Mouse (Mus musculus) cerebellum, postnatal 14 days (tissue): ENCODE measurements around the gene Gm3646.

ENCODE experiments used
- DNase-seq, 2 experiments: peaks; one replicate each; pipeline ENCODE4 v3.0.0; 2021; ENCODE audit warnings: mixed read lengths in 2 of 2

Gene Gm3646

DNA sequence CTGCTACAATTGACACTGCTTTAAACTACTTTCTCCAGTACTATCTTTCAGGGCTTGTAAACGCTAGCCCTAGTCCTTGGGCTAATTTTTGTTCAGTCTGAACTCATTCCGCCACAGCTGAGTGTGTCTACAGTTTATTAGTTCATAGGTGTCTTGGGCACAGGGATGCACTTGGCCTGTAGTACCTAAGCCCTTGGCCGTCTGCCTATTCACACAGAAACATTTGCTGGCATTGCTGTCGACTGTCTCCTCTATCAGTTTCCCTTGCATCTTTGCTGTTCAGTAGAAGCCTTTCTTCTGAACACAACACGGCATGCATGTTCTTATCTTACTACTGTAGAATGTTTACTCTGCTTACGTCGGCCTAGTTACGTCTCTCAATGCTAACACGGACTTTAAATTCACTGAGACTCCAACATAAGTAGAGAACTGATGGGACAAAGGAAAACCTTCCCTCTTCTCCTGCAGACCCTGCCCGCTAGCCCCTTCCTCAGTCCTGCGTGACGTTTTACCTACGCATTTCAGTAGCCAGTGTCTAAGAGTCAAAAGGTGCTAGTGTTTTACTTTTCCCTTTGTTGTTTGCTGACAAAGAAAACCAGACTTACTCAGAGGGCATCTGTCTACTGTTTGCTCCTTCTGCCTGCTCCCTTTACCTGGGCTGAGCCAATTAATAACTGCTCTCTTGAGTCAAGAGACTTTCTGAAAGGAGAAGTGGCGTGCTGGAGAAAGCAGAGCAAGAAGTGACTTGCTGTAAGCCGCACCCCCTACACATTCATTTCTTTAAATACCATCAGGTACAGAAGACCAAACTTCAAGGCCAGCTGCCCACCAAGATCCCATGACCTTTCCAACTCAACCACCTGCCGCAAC is 25.8 kb downstream of the Gm3646 start:
- DNase-seq, result peak; percentile 59 to 79

DNA sequence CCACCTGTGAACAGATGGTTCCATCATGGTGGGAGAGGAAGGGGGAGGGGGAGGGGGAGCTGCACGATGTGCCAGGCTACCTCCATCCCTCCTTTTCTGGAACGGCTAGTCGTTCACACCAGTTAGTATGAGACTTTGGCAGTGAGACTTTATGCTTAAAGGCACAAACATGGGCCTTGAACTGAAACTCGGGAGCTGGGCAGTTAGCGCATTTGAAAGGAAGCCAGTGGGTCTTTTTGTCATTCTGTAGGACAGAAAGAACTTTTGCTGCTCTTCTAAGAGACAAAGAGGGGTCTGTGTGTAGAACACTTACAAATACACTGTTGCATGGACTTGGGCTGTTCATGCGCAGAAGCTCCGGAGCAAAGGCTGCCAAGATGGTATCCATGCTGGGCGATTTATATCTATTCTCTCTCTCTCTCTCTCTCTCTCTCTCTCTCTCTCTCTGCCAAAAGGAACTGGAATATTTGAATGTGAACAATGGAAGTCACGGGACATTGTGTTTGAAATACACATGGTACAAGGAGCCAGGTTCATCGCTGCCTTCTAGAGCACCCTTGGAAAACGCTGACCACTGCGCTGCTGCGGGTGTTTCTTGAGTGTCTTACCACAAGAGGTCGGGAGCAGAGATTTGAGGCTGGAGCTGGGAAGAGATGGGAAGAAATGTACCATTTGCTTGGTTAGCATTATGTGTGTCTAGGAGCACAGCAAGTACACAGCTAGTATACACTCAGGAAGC is 31.0 kb downstream of the Gm3646 start:
- DNase-seq, result peak; percentile 79 to 81

DNA sequence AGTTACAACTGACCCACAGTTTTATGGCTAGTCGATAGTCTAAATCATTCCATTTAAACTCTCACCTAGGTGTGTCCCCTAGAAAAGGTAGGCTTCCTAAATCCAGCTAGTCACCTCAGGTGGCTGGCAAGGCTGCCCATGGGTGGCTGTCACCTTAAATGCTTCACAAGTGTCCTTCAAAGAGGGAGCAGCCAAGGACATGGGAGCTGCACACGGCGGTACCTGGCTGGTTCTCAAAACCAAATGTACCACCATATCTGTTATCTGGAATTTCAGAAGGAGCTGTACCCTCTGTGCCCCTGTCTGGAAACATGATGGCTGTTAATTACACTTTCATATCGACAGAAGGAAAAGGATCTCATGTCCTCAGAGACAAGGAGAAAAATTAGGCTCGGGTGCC is 31.6 kb downstream of the Gm3646 start:
- DNase-seq, result peak; percentile 66 to 72

DNA sequence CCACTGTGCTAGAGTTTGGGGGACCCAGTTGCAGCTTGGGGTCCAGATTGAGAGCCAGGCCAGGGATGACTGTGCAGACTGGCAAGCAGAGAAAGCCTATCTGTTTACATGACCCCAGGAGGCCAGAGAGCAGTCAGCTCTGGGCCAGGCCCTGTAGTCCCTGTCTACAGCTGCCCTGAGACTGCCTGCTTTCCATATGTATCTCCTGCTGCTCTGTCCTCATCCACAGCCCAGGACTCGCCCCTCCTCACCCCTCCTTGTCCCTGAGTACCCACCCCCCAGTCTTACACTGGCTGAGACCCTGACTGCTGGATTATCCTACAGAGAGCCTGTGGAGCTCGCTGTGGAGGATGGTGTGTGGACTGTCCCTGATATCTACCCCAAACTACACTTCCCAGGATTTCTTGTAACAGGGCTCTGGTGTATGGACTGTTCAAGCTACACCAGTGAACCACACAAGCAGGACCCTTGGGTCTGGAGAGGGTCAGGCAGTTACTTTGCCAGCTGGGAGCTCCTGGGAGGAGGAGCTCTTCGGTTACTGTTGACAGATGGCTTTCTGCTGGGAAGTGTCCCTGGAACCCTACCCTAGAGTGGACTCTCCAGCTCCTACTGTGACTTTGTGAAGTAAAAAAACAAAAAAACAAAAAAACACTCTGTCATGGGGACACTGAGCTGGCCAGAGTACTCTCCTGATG is 32.6 kb downstream of the Gm3646 start:
- peak; percentile 50 to 60 for DNase-seq

DNA sequence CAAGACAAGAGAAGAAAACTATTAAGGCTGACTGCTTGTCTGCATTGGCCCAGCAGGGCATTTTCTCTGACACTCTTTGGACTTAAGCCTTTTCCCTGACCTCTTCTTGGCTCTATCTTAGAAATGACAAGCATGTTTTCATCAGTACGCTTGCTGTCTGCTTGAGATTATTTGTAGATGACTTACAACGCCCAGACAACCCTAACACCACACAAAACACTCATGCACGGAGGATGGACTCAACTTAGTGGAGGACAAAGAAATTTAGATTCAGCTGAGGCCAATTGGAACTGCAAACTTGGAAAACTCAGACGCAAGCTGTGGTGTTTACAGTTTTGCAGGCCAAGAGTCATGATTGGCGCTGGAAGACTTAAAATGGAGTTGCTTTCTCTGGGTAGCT is 34.7 kb downstream of the Gm3646 start:
- DNase-seq, result no peak

DNA sequence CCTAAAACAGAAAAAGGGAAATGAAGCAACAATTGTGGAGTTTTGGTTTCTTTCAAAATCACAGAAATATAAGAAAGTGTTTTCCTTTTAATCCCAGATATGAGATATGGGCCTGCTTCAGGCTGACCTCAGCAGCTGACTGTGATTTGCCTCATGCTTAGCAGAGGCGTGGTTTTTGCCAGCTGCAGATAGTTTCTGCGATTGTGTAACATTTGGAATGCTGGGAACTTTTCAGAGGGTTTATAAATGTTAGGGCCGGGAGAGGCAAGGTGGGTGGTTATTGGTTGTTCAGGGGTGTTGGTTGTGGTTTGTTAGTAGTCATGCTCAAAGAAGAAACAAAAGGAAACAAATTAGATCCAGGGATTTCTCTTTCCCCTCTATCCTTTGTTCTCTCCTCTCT is 37.1 kb downstream of the Gm3646 start:
- no peak for DNase-seq

DNA sequence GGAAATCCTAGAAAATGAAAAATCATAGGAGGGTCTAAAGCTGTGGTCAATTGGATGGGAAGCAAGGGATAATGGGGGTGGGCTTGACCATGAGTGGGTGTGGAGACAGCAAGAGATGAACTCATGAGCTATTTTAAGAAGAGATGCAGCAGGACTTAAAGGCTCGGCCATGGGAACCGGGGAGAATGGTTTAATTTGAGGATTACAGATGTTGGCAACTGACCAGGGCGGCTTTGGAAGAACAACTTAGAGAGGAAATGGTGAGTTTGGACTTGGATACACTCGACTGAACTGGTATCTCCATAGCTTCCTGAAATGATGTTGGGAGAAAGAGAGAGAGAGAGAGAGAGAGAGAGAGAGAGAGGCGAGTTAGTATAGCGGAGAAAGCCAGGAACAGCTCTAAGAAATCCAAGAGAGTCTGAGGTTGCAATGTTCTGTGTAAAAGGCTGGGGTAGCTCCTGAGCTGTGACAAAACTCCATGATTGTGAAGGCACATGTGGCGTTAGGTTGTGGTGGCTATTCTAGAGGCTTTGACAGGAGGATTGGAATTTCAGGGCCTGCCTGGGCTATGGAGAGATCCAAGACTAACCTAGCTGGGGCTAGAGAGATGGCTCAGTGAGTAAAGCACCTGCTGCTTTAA is 39.2 kb downstream of the Gm3646 start:
- DNase-seq, result no peak

DNA sequence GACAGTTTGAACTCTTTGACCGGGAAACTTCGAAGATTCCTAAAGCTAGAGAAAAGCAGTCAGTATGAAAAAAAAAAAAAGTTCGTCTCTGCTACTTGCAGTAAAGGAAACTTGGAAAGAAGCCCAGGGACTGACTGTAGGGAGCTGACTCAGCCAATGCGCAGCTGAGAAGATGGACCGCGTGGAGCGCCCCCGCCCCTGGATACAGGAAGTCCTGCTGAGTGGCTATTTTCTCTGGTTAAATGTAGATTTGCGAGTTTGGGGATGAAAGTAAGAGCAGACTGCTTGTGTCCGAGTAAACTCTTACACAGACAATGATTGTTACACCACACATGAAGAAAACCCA is 43.1 kb downstream of the Gm3646 start:
- DNase-seq, result peak; percentile 37 to 48

DNA sequence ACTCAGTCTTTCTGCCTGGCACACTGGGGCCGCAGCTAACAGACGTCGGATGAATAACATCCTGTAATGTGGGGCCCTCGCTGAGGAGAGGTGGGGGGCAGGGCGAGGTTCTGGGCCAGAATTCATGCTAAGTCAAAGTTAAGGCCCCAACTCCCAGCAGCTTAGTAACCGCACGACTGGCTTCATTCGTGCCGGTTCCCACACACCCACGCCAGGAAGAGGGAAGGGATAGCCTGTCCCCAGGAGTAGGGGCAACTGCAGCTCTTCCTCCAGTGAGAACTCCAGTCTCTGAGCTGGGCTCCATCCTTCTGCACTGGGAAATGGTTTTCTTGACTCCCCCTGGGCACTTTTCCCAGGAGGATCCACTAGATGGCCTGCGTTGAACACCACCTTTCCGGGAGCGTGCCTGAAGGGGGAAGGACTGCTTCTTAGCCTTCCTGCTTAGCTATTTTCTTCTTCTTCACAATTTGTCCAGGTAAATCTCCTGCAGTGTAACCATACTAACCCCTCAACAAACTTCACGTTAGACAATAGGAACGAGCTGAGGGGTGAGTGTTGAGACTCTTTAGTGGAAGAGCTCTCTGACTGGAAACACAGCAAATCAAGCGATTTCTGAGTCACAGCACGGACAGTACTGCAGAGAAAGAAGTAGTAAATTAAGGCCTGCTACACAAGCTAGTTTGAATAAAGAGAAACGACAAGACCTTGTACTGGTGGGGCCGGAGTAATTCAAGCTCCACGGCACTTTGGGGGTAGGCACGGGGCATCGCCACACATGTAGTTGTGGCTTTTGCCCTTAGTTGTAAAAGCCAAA is 43.7 kb downstream of the Gm3646 start:
- DNase-seq, result peak; percentile 79 to 82

DNA sequence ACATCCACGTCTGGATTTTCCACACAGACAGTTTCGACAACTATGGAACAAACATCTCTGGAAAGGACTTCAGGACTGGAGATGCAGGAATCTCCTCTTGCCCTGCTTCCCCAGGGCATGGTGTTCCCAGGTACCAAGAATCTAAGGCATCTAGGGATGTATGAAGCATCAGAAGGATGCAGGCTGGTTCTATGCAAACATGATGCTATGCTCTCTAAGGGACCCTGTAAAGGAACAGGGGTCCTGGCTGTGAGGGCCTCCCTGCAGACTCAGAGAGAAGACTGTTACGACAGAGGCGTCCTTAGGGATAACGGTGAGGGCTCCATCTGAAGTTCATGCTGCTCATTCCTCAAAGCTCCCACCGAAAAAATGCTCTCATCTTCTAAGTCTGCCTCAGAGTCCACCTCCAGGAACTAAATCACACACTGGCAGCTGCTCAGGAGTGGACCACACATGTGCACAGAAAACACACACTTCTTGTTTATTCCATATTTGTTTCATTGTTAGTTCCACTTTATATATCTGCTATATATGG is 44.9 kb downstream of the Gm3646 start:
- DNase-seq, result no peak

DNA sequence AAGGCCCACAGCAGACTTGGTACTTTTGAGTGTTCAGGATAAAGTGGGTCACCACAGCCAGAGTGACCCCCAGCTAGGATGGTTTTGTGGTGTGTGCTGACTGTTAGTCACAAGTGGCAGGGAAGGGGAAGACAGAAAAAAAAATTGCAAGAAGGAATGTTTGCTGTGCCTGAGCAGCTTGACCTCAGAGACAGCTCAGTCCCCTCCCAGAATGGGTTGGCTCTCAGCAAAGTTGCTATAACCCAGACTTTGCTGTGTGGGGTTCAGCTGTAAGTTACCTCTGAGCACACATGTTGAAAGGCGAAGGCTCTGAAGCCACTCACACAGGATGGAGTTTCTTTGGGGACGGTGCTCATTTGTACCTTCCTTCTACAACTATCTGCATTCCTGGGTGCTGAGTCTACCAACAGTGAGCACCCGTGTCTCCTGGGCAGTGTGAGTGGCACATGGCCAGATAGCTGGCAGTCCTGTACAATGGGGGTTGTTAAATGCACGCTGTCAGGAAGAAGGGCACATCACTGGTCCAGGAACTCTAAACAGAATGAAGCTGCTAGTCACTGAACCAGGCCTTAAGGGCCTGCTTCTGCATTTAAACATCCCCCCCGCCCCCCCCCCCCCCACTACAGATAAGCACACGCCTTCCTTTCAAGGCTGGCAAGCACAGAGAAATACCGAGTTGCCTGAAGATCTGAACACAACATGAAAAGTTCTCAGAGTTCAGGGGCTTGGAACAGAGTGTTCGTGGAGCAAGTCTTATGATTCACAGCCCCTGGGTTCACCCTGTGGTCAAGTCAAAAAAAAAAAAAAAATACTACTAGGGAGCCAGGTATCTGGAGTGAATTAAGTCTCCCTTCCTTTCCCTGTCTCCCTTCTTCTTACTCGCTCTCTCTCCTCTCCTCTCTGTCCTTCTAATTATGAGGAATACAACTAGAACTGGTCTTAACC is 45.6 kb downstream of the Gm3646 start:
- DNase-seq, result no peak

DNA sequence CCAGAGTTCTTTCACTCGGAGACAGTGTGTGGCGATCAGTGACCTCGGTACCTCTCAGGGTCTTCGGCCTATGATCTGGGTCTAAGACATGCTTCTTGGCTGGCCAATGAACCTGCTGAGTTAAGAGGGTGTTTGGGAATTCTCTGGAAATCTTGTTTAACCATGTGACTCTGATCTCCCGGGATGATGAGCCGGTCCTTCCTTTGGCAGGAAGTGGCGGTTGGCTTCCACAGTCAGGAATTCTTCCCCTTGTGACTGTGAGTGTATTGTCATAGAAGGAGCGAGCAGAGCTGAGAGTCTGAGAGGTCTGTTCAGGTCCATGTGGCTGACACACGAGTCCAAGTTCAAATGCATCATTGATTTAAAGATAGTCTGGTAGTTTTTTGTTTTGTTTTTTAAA is 46.9 kb downstream of the Gm3646 start:
- DNase-seq, result no peak

DNA sequence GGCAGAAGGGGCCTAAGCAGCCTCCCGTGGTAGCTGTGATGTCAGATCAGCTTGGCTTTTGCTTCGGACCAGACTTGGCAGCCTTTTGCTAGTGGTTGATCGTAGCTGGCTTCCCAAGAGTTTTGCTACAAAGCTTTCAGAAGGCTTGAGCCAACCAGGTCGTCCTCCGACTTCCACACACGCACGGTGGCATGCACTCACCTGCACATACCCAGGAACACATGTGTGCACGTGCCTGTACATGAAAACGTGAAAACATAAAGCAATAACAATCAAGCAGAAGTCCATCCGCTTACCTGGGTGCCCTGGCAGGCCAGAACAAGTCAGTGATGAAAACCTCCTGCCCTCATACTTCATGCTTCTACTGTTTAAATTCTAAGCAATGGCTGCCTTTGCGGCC is 48.2 kb downstream of the Gm3646 start:
- no peak for DNase-seq

DNA sequence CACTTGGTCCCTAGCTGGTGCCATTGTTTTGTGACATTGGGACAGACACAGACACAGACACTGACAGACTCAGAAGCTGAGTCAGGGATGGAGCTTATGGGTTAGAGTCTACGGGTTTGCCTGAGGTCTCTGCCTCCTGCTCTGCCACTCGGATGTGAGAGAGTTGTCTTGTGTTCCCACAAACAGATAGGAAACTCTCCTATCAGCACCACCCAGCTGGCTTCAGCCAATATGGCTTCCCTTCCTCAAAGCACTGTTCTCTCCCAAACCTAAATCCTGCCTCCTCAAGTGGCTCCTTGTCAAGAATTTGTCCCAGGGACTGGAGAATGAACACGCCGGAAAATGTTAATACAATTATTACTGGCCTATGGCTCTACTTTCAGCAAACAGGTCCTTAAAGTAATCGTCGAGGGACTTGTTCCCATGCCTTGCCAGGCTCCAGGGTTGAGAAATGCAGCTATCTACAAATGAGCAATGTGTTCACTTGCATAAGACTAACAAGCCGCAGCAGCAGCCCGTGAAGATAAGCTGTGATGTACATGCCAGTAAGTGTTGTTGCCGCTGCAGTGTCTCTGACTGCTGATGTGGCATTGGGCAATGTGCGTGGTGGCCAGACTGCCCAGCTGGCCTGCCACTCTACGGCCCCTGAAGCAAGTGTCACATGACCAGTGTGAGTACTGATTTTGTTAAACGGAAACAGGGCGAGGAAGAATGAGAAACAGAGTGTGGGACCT is 50.7 kb downstream of the Gm3646 start:
- DNase-seq, result no peak
